Mouse (Mus musculus): Measurements from ENCODE around the gene Chgb. TPM values are rescaled to one million over a fixed set of nuclear protein-coding genes. Genes with fewer than 3 reads are reported as not detected.

The Chgb gene
- total RNA-seq (2014; rRNA removed) (1.6 TPM in 1 of 2 replicates, not detected in the other), polyA plus RNA-seq (2012; rRNA removed) (0.02 TPM in 1 of 2 replicates, not detected in the other)

DNA sequence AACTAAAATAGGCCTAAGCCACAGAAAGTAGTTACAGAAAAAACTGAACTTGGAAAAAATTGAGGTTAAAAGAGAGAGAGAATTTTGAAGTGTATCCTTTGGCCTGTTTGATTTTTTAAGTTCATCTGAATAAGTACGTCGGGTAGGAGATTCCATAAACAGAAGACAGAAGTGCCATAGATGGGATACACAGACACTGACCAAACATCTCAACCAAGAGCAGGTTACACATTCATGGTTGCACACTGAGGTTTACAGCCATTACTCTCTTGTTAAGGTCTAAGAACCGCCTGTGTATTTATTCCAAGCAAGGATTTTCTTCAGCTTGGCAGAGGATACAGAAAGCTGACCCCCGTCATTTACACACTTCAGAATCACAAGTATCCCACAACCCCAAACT, at the start of gene Chgb:
Gene Chgb, plus strand, starts transcription at position 301 of the 400 bp plus-strand sequence.
- no peak for TF ChIP-seq CTCF (IDR thresholded peaks at IDR 0.05; ENCODE audit: low read depth, low read length)
- Histone ChIP-seq H3K4me1 (ENCODE audit: control insufficient read depth, insufficient read depth, low read length) (no peaks in the 10 kb centered on the region), H3K9ac (ENCODE audit: low read depth, low read length) (no peak within 1 kb of the TSS), H3K36me3 (ENCODE audit: control insufficient read depth, insufficient read depth, low read length) (no peaks in the 10 kb centered on the region), H3K27ac (replicated peaks; ENCODE audit: insufficient read depth, low read depth, low read length) (no peak within 1 kb of the TSS), H3K27me3 (ENCODE audit: control insufficient read depth, insufficient read depth, low read length) (peaks cover 4% of the 10 kb centered on the region), H3K4me3 (ENCODE audit: insufficient read depth, low read depth, low read length) (no peak within 1 kb of the TSS), H3K79me2 (ENCODE audit: control insufficient read depth, insufficient read depth, low read length) (no peaks in the 10 kb centered on the region)
- no peak for DNase-seq (ENCODE audit: extremely low read depth, low read depth, low spot score)
- 19% methylated on average over 4 of the region's 4 CpGs for WGBS

DNA sequence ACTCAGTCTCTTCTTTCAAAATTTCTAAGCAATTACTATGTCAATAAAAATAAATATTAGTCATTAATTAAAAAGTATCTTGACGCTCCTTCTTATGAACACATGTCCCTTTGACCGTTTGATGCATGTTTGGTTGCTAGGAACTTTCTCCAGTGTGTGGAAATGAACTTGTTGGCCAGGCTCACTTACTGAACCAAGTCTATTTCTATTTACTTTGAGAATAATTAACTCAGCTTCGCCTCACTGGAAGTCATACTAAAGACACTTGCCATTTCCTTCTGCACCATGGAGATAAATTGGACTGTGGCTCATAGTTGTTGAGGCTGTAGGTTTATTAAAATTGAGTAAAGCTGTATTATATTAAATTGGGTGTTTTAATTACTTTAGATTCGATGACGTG, 48.1 kb upstream of the Chgb start:
- H3K9ac ChIP-seq (ENCODE audit: low read depth, low read length), result no peak overlapping the region
- no peaks in the 10 kb centered on the region for H3K79me2 ChIP-seq (ENCODE audit: control insufficient read depth, insufficient read depth, low read length)
- DNase-seq (ENCODE audit: extremely low read depth, low read depth, low spot score), result peak; percentile 32
- 31% methylated on average over 5 of the region's 5 CpGs for WGBS
- H3K4me1 ChIP-seq (ENCODE audit: control insufficient read depth, insufficient read depth, low read length), result peaks cover 2% of the 10 kb centered on the region; the same call in 1 of the 2 replicates
- TF ChIP-seq POLR2A (IDR thresholded peaks at IDR 0.05; ENCODE audit: extremely low read depth, insufficient read depth, low read length) (no peak), CTCF (IDR thresholded peaks at IDR 0.05; ENCODE audit: low read depth, low read length) (no peak)
- no peaks in the 10 kb centered on the region for H3K27me3 ChIP-seq (ENCODE audit: control insufficient read depth, insufficient read depth, low read length)
- H3K27ac ChIP-seq (replicated peaks; ENCODE audit: insufficient read depth, low read depth, low read length), result no peak overlapping the region
- no peak overlapping the region for H3K4me3 ChIP-seq (ENCODE audit: insufficient read depth, low read depth, low read length)
- no peaks in the 10 kb centered on the region for H3K36me3 ChIP-seq (ENCODE audit: control insufficient read depth, insufficient read depth, low read length)

DNA sequence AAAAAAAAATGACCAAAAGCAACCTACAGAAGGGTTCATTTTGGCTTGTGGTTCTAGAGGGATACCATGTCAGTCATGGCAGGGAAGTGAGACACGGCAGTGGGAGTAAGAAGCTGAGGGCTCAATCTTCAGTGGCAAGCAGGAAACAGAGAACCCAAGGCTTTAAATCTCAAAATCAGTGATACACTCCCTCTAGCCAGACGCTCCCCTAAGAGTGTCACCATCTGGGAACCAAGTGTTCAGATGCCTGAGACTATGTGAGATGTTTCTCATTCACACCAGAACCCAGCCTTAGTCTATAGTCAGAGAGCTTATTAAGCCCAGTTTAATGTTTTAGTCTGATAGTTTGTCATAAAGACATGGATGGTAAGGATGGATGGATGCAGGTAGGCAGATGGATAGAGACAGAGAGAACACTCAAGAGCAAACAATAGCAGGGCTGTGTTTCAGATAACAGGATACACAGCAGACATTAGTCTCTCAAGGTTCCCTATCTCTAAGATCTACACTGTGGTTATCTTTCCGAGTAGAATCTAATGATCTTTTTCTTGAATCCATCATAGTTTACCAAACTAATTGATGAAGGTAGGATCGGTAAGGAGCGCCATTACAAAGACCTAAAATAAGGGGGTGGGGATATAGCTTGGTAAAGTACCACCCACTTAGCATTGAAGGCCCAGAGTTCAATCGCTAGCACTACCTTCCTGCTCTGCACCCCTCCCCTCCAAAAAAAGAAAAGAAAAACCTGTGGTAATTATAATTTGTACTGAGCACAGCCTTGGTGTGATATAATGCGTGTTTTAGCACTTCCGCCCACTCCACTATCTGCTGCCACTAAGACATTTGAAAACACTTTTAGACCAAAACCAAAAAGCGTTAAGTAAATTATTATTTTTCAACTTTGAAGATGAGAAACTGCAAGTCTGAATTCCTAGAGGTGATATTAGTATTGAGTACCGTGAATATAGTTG, 47.2 kb upstream of the Chgb start:
- WGBS, result 96% methylated on average over 10 of the region's 10 CpGs
- no peak for DNase-seq (ENCODE audit: extremely low read depth, low read depth, low spot score)
- no peak overlapping the region for H3K4me3 ChIP-seq (ENCODE audit: insufficient read depth, low read depth, low read length)
- H3K79me2 ChIP-seq (ENCODE audit: control insufficient read depth, insufficient read depth, low read length), result no peaks in the 10 kb centered on the region
- no peaks in the 10 kb centered on the region for H3K27me3 ChIP-seq (ENCODE audit: control insufficient read depth, insufficient read depth, low read length)
- H3K36me3 ChIP-seq (ENCODE audit: control insufficient read depth, insufficient read depth, low read length), result no peaks in the 10 kb centered on the region
- H3K9ac ChIP-seq (ENCODE audit: low read depth, low read length), result no peak overlapping the region
- TF ChIP-seq POLR2A (IDR thresholded peaks at IDR 0.05; ENCODE audit: extremely low read depth, insufficient read depth, low read length) (no peak), CTCF (IDR thresholded peaks at IDR 0.05; ENCODE audit: low read depth, low read length) (no peak)
- no peak overlapping the region for H3K27ac ChIP-seq (replicated peaks; ENCODE audit: insufficient read depth, low read depth, low read length)
- H3K4me1 ChIP-seq (ENCODE audit: control insufficient read depth, insufficient read depth, low read length), result peaks cover 2% of the 10 kb centered on the region; the same call in 1 of the 2 replicates

GRCm38 (mm10) chr2:132738816-132739432, 42.2 kb upstream of the Chgb start:
- 95% methylated on average over 2 of the region's 2 CpGs for WGBS
- Histone ChIP-seq H3K27me3 (ENCODE audit: control insufficient read depth, insufficient read depth, low read length) (no peaks in the 10 kb centered on the region), H3K4me1 (ENCODE audit: control insufficient read depth, insufficient read depth, low read length) (no peaks in the 10 kb centered on the region), H3K79me2 (ENCODE audit: control insufficient read depth, insufficient read depth, low read length) (no peaks in the 10 kb centered on the region), H3K36me3 (ENCODE audit: control insufficient read depth, insufficient read depth, low read length) (no peaks in the 10 kb centered on the region), H3K9ac (ENCODE audit: low read depth, low read length) (no peak overlapping the region), H3K4me3 (ENCODE audit: insufficient read depth, low read depth, low read length) (no peak overlapping the region), H3K27ac (replicated peaks; ENCODE audit: insufficient read depth, low read depth, low read length) (no peak overlapping the region)
- TF ChIP-seq POLR2A (IDR thresholded peaks at IDR 0.05; ENCODE audit: extremely low read depth, insufficient read depth, low read length) (no peak), CTCF (IDR thresholded peaks at IDR 0.05; ENCODE audit: low read depth, low read length) (no peak)
- DNase-seq (ENCODE audit: extremely low read depth, low read depth, low spot score), result no peak

DNA sequence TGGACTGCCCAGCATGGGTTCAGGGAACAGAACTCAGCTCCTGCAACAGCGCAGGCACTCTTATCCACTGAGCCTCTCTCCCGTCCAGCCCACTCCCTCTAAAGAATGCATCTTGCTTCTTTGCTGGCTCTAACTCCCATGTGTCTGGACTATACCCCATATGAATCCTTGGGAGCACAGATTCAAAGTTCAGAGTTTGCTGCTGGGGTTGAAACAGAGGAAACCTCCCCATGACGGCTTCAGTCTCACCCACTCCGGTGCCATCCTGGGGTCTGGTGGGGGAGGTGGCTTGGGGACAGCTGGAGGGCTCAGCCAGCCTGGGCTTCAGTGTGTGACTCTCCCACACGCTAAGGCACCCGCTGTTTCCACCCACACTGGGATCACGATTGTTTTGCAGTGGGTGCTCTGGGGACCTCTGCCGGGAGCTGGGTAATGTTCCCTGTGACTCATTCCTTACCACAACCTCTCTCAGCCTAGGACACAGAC, 39.2 kb upstream of the Chgb start:
- Histone ChIP-seq H3K4me3 (ENCODE audit: insufficient read depth, low read depth, low read length) (no peak overlapping the region), H3K4me1 (ENCODE audit: control insufficient read depth, insufficient read depth, low read length) (no peaks in the 10 kb centered on the region), H3K36me3 (ENCODE audit: control insufficient read depth, insufficient read depth, low read length) (no peaks in the 10 kb centered on the region), H3K27me3 (ENCODE audit: control insufficient read depth, insufficient read depth, low read length) (no peaks in the 10 kb centered on the region), H3K79me2 (ENCODE audit: control insufficient read depth, insufficient read depth, low read length) (no peaks in the 10 kb centered on the region), H3K9ac (ENCODE audit: low read depth, low read length) (no peak overlapping the region), H3K27ac (replicated peaks; ENCODE audit: insufficient read depth, low read depth, low read length) (no peak overlapping the region)
- TF ChIP-seq POLR2A (IDR thresholded peaks at IDR 0.05; ENCODE audit: extremely low read depth, insufficient read depth, low read length) (no peak), CTCF (IDR thresholded peaks at IDR 0.05; ENCODE audit: low read depth, low read length) (no peak)
- no peak for DNase-seq (ENCODE audit: extremely low read depth, low read depth, low spot score)
- WGBS, result 80% methylated on average over 8 of the region's 8 CpGs
